Mouse (Mus musculus) urinary bladder, postnatal 14 days (tissue): ENCODE data around the gene Ifnk.

Source experiments
- DNase-seq: peaks from one replicate; pipeline ENCODE4 v3.0.0; 2021; ENCODE audit warnings: low spot score

Ifnk gene

DNA sequence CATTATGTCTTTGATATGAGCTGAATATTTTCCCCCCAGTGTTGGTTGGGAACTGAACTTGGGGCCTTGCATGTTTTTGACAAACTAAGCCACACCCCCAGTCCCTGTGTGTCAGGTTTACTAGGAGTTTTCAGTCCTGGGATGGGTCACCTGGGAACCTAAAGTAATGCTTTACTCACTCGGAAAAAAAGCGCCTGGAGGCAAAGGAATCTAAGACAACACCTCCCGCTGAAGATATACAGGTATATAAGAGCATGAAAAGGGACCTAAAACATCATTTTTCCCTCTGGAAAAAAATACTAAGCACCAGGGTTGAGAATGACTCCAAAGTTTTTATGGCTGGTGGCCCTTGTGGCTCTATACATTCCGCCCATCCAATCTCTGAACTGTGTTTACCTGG is at the start of gene Ifnk:
TSS of gene Ifnk (plus strand) at position 301 of the 400 bp plus-strand sequence.
- DNase-seq = no peak

- DNase-seq = no peak
Observed at GRCm38 (mm10) chr4:35105115-35105773, 46.6 kb upstream of the Ifnk start.

- no peak for DNase-seq
Observed at GRCm38 (mm10) chr4:35112452-35112851, 39.4 kb upstream of the Ifnk start.

DNA sequence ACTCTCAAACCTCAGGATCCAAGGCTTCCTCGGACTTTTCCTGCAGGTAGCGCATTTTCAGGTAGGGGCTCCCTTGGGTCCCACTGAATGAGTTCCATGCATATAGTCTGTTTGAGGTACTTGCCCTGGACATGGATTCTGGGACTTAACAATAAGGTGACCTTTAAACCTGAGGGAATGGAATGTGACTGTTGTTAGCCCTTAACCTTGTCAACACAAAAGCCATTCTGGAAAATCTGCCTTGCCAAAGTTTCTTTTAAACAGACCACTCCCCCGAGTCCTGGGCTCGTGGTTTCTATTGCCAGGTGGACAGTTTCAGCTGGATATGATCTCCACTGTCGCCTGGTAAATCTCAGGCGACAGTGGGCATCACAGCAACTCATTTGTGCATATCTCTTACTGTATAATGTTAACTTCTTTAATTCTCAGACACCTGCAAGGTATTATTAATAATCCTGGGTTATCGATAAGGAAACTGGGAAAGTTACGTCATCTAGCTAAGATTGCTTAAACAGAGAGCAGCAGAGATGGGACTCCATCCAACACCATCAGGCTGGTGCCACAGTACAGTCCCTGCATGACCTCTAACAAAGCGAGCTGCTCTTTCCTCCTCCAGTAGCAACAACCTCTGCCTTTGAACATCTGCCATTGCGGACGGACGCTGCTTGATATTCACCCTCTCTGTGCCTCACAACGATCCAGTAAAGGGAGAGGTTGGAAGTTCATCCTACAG is 38.2 kb upstream of the Ifnk start:
- no peak for DNase-seq

- no peak for DNase-seq
Observed at GRCm38 (mm10) chr4:35114950-35115349, 36.9 kb upstream of the Ifnk start.

DNA sequence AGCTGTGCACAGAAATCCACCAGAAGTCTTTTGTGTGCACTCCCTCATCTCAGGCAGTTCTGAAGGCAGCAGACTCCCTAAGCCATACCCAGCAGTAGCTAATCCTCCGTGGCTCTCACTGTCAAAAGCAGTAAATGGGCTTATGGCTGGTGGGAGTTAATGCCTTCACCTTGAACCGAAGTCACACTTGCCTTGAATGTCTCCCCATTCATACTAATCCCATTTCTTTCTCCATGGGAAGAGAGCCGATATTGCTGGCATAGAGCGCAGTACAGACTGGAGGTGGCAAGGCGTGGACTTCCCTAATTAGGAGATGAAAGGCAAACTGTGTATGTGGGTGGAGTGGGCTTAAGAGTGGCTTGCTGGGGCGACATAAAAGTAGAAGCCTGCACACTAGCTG is 35.9 kb upstream of the Ifnk start:
- DNase-seq = no peak

- no peak for DNase-seq
Observed at GRCm38 (mm10) chr4:35117144-35117543, 34.7 kb upstream of the Ifnk start.

DNA sequence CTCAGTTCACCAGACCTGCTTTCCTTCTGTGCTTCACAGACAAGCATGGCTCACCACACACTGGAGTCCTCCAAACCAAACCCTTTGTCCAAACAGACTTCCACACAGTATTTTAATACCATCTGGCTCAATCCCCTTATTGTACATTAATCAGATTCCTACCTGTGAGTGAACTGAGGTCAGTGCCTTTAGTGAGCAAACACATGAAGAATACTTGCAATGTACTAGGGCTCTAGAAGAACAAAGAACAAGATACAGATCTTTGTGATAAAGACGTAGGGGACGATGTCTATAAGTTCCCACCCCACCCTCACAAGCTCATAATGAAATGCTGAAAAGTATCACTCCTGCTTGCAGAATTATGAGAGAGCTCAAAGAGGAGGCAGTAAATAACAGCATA is 33.0 kb upstream of the Ifnk start:
- no peak for DNase-seq

DNA sequence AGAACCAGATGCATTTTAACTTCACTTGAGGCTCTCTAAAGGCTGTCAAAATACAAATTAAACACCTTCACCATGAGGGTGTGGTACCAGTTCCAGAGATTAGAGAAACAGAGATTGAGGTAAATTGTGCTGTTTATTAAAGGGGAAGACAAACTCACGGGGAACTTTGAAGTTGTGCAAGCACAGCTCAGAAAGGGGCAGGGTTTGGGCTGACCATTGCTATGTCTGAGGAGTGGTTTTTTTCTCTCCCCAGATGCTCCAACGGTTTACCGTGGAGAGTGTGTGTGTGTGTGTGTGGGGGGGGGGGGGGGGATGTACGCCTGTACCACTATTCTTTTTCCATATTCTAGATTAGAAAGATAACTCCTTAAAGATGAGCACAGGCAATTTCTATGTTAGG is 31.7 kb upstream of the Ifnk start:
- DNase-seq = no peak

GRCm38 (mm10) chr4:35120575-35120974 is 31.3 kb upstream of the Ifnk start:
- no peak for DNase-seq

GRCm38 (mm10) chr4:35121060-35121459 is 30.8 kb upstream of the Ifnk start:
- DNase-seq = no peak

GRCm38 (mm10) chr4:35123087-35123486 is 28.8 kb upstream of the Ifnk start:
- DNase-seq = no peak

GRCm38 (mm10) chr4:35124027-35124426 is 27.8 kb upstream of the Ifnk start:
- no peak for DNase-seq

DNA sequence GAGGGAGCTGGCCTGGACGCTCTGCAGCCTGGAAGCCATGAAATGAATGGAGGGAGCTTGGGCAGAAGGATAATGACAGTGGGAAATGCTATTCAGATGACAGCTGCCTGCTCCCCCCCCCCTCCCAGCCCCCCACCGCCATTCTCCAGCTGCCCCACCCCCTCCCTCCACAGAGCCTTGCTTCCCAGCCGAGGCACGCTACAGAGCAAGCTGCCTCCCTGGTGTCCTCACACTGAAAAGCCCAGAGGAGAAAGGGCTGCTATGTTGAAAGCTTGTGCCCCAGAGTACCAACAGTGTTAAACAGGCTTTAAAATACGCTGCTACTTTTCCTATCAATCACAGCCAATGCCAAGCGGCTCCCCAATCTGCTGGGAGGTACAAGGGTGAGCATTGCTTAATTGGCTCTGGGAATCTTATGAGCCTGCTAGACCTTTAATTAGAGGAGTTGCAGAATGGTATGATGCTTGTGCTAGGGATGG is 26.5 kb upstream of the Ifnk start:
- no peak for DNase-seq

GRCm38 (mm10) chr4:35126776-35127175 is 25.1 kb upstream of the Ifnk start:
- DNase-seq = no peak

GRCm38 (mm10) chr4:35127759-35128158 is 24.1 kb upstream of the Ifnk start:
- no peak for DNase-seq

DNA sequence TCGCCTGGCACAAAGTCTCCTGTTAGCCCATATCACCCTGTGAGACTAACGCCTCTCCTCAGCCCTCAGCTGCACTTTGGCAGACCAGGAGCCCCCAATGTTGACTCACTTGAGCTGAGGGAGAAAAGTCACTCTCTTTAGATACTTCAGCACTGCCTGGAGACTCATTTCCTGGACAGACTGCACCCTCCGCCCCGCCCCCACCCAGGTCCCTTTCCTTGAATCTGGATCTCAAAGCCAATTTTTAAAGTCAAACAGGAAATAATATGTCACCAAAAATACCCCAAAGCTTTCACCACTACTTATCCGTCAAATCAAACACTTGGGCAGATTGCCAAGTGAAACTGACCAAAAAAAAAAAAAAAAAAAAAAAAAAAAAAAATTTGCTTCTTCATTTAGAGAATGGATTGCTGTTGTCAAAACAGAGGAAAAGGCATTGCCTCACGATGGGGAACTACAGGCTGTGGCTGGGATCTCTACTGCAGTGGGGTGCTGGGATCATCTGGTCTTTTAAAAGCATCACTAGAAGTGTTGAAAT is 21.4 kb upstream of the Ifnk start:
- DNase-seq = no peak

- no peak for DNase-seq
Observed at GRCm38 (mm10) chr4:35131592-35131991, 20.3 kb upstream of the Ifnk start.

- no peak for DNase-seq
Observed at GRCm38 (mm10) chr4:35133411-35133810, 18.4 kb upstream of the Ifnk start.

GRCm38 (mm10) chr4:35134846-35135611 is 16.8 kb upstream of the Ifnk start:
- no peak for DNase-seq

GRCm38 (mm10) chr4:35135806-35136205 is 16.1 kb upstream of the Ifnk start:
- DNase-seq = no peak

GRCm38 (mm10) chr4:35136996-35137395 is 14.9 kb upstream of the Ifnk start:
- DNase-seq = no peak

DNA sequence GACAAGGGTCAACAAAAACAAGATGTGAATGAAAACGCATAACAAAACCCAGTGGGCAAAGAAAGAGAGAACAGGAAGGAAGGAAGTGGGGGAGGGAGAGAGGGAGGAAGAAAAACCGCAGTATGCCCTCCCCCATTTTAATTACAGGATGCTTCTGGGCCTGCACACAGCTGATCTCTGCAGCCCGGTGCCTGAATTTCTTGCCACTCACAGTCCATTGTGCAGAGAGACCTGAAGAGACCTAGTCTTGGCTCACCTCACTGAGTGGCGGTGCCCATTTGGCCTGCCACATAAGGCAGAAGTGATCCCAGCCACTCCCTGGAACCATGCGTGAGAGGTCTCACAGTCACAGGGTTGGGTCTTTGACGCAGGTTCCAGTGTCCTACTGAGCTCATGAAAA is 13.8 kb upstream of the Ifnk start:
- no peak for DNase-seq
